Mouse (Mus musculus) liver, embryonic 13.5 days (tissue): ENCODE results near the gene Fam160b1. TPM values are rescaled to one million over a fixed set of nuclear protein-coding genes. Genes with fewer than 3 reads are reported as not detected.
A peak's percentile ranks its signal among the peaks of the same experiment; 100 is the strongest.

Experiments used
- ATAC-seq: fragments of 200-750 bp; cut with Nextera tagmentation; 2 replicates; pipeline ENCODE4 v1.8.0; 2017; ENCODE audit warnings: low read depth, mild to moderate bottlenecking, moderate number of reproducible peaks, moderate library complexity
- DNase-seq: peaks from one replicate; pipeline ENCODE4 v3.0.0; 2022
- H3K27ac ChIP-seq: fragments of 300-500 bp; sonication (generic); 2 replicates; pipeline ENCODE4 v1.5.1; 2015; ENCODE audit warnings: moderate library complexity, mild to moderate bottlenecking, inconsistent platforms
- H3K27me3 ChIP-seq: fragments of 300-500 bp; sonication (generic); 2 replicates; pipeline ENCODE4 v1.6.1; 2015; ENCODE audit warnings: mild to moderate bottlenecking, inconsistent platforms
- H3K36me3 ChIP-seq: fragments of 300-500 bp; sonication (generic); 2 replicates; pipeline ENCODE4 v1.6.1; 2015; ENCODE audit warnings: mild to moderate bottlenecking, inconsistent platforms
- H3K4me1 ChIP-seq: fragments of 300-500 bp; sonication (generic); replicated peaks from 2 replicates; pipeline ENCODE4 v1.6.1; 2015; ENCODE audit warnings: inconsistent platforms
- H3K4me2 ChIP-seq: fragments of 300-500 bp; sonication (generic); 2 replicates; pipeline ENCODE4 v1.6.1; 2015; ENCODE audit warnings: inconsistent platforms, mild to moderate bottlenecking, moderate library complexity
- H3K4me3 ChIP-seq: fragments of 300-500 bp; sonication (generic); replicated peaks from 2 replicates; pipeline ENCODE4 v1.5.1; 2015; ENCODE audit warnings: mild to moderate bottlenecking, inconsistent platforms
- H3K9ac ChIP-seq: fragments of 300-500 bp; sonication (generic); 2 replicates; pipeline ENCODE4 v1.6.1; 2015; ENCODE audit warnings: mild to moderate bottlenecking, inconsistent platforms
- H3K9me3 ChIP-seq: fragments of 300-500 bp; sonication (generic); replicated peaks from 2 replicates; pipeline ENCODE4 v1.6.1; 2016; ENCODE audit warnings: inconsistent platforms
- WGBS: fragments of 180-500 bp; shearing (Covaris S2); methylation state at CpG from one replicate; pipeline ENCODE4 v1.1.7; 2015; ENCODE audit not compliant: insufficient replicate concordance; 5-methylcytosine and 5-hydroxymethylcytosine counted together
- polyA plus RNA-seq: library from polyadenylated mRNA; unstranded; fragments of >200 nt; fragmentation: Nextera tagmentation; extraction: Ambion mirVana; gene quantifications from 2 replicates; pipeline ENCODE4 v1.2.1, GENCODE M21; 2015

The Fam160b1 gene
- polyA plus RNA-seq, 1 experiment from 2014 or later, result 5.3 TPM

GRCm38 (mm10) chr19:57404502-57404848 lies 44.0 kb downstream of the Fam160b1 start:
- Histone ChIP-seq H3K36me3 (no peaks in the 10 kb centered on the region), H3K27ac (no peak overlapping the region), H3K4me3 (peak overlapping the region; percentile 30; the same call in 1 of the 2 replicates), H3K4me1 (peaks cover 17% of the 10 kb centered on the region; the same call in 1 of the 2 replicates), H3K4me2 (peak overlapping the region; percentile 51), H3K9ac (no peak overlapping the region), H3K9me3 (no peaks in the 10 kb centered on the region), H3K27me3 (no peaks in the 10 kb centered on the region)
- whole genome bisulfite sequencing, result 14% methylated on average over 9 of the region's 9 CpGs
- no peak for ATAC-seq
- no peak for DNase-seq

- Histone ChIP-seq H3K9me3 (no peaks in the 10 kb centered on the region), H3K27me3 (no peaks in the 10 kb centered on the region), H3K27ac (no peak overlapping the region), H3K4me2 (no peak overlapping the region), H3K4me3 (no peak overlapping the region), H3K4me1 (peaks cover 29% of the 10 kb centered on the region), H3K36me3 (no peaks in the 10 kb centered on the region), H3K9ac (no peak overlapping the region)
- ATAC-seq (no peak), DNase-seq (no peak)
- 84% methylated on average over 1 of the region's 1 CpGs for WGBS
These were observed 47.5 kb downstream of the Fam160b1 start for GRCm38 (mm10) chr19:57407947-57408346.

GRCm38 (mm10) chr19:57411375-57412196 lies 51.1 kb downstream of the Fam160b1 start:
- peak overlapping the region; percentile 25 for H3K4me3 ChIP-seq
- H3K9me3 ChIP-seq, result no peaks in the 10 kb centered on the region
- 25% methylated on average over 29 of the region's 29 CpGs for WGBS
- H3K4me1 ChIP-seq, result peaks cover 22% of the 10 kb centered on the region
- no peak overlapping the region for H3K27ac ChIP-seq
- H3K36me3 ChIP-seq, result no peaks in the 10 kb centered on the region
- ATAC-seq, result peak; percentile 39; the same call in 1 of the 2 replicates
- no peak for DNase-seq
- no peaks in the 10 kb centered on the region for H3K27me3 ChIP-seq
- H3K9ac ChIP-seq, result 0 out of 2 replicates have a peak overlapping the region, but pooled peaks have one; percentile 0
- H3K4me2 ChIP-seq, result peak overlapping the region; percentile 51

GRCm38 (mm10) chr19:57413170-57413569 lies 52.7 kb downstream of the Fam160b1 start:
- DNase-seq (no peak), ATAC-seq (no peak)
- no peaks in the 10 kb centered on the region for H3K36me3 ChIP-seq
- H3K9me3 ChIP-seq, result no peaks in the 10 kb centered on the region
- 9% methylated on average over 3 of the region's 3 CpGs for WGBS
- H3K27ac ChIP-seq, result no peak overlapping the region
- peaks cover 26% of the 10 kb centered on the region for H3K4me1 ChIP-seq
- no peak overlapping the region for H3K9ac ChIP-seq
- no peak overlapping the region for H3K4me2 ChIP-seq
- no peak overlapping the region for H3K4me3 ChIP-seq
- no peaks in the 10 kb centered on the region for H3K27me3 ChIP-seq

GRCm38 (mm10) chr19:57413918-57414317 lies 53.4 kb downstream of the Fam160b1 start:
- Histone ChIP-seq H3K27ac (no peak overlapping the region), H3K9ac (no peak overlapping the region), H3K27me3 (no peaks in the 10 kb centered on the region), H3K4me2 (no peak overlapping the region), H3K4me3 (no peak overlapping the region), H3K36me3 (no peaks in the 10 kb centered on the region), H3K4me1 (peaks cover 27% of the 10 kb centered on the region), H3K9me3 (no peaks in the 10 kb centered on the region)
- DNase-seq (no peak), ATAC-seq (no peak)
- 65% methylated on average over 6 of the region's 6 CpGs for WGBS

- DNase-seq (no peak), ATAC-seq (no peak)
- Histone ChIP-seq H3K36me3 (no peaks in the 10 kb centered on the region), H3K9me3 (no peaks in the 10 kb centered on the region), H3K4me1 (peaks cover 27% of the 10 kb centered on the region), H3K27ac (no peak overlapping the region), H3K27me3 (no peaks in the 10 kb centered on the region), H3K9ac (no peak overlapping the region), H3K4me3 (no peak overlapping the region), H3K4me2 (no peak overlapping the region)
- 75% methylated on average over 8 of the region's 8 CpGs for WGBS
These were observed 54.7 kb downstream of the Fam160b1 start for GRCm38 (mm10) chr19:57415031-57415807.

GRCm38 (mm10) chr19:57417800-57418580 lies 57.5 kb downstream of the Fam160b1 start:
- WGBS, result 23% methylated on average over 17 of the region's 17 CpGs
- Histone ChIP-seq H3K27ac (no peak overlapping the region), H3K27me3 (no peaks in the 10 kb centered on the region), H3K9ac (no peak overlapping the region), H3K4me1 (peaks cover 12% of the 10 kb centered on the region), H3K36me3 (no peaks in the 10 kb centered on the region), H3K4me3 (peak overlapping the region; percentile 18; the same call in 1 of the 2 replicates), H3K4me2 (peak overlapping the region; percentile 51), H3K9me3 (no peaks in the 10 kb centered on the region)
- ATAC-seq (peak; percentile 73), DNase-seq (no peak)

GRCm38 (mm10) chr19:57423402-57423801 lies 62.9 kb downstream of the Fam160b1 start:
- Histone ChIP-seq H3K4me1 (no peaks in the 10 kb centered on the region), H3K4me2 (no peak overlapping the region), H3K9me3 (no peaks in the 10 kb centered on the region), H3K4me3 (no peak overlapping the region), H3K9ac (no peak overlapping the region), H3K27me3 (no peaks in the 10 kb centered on the region), H3K27ac (no peak overlapping the region), H3K36me3 (no peaks in the 10 kb centered on the region)
- ATAC-seq (no peak), DNase-seq (no peak)
- 46% methylated on average over 3 of the region's 3 CpGs for WGBS

- H3K27me3 ChIP-seq, result no peaks in the 10 kb centered on the region
- DNase-seq, result no peak
- no peak for ATAC-seq
- WGBS, result 78% methylated on average over 15 of the region's 15 CpGs
- no peak overlapping the region for H3K9ac ChIP-seq
- no peaks in the 10 kb centered on the region for H3K4me1 ChIP-seq
- H3K4me3 ChIP-seq, result no peak overlapping the region
- H3K36me3 ChIP-seq, result no peaks in the 10 kb centered on the region
- no peak overlapping the region for H3K4me2 ChIP-seq
- no peak overlapping the region for H3K27ac ChIP-seq
- no peaks in the 10 kb centered on the region for H3K9me3 ChIP-seq
These were observed 64.8 kb downstream of the Fam160b1 start for GRCm38 (mm10) chr19:57425296-57425695.

GRCm38 (mm10) chr19:57426841-57427240 lies 66.4 kb downstream of the Fam160b1 start:
- no peak overlapping the region for H3K4me3 ChIP-seq
- H3K9ac ChIP-seq, result no peak overlapping the region
- no peaks in the 10 kb centered on the region for H3K4me1 ChIP-seq
- DNase-seq, result no peak
- H3K36me3 ChIP-seq, result no peaks in the 10 kb centered on the region
- no peaks in the 10 kb centered on the region for H3K9me3 ChIP-seq
- H3K27me3 ChIP-seq, result no peaks in the 10 kb centered on the region
- 70% methylated on average over 8 of the region's 8 CpGs for WGBS
- ATAC-seq, result no peak
- no peak overlapping the region for H3K4me2 ChIP-seq
- no peak overlapping the region for H3K27ac ChIP-seq
